Mouse (Mus musculus) cortical plate, adult 2 months (tissue): ENCODE data around the gene Top1.

Experiments
- CTCF ChIP-seq: fragments of 200-500 bp; IDR thresholded peaks from 2 replicates; pipeline ENCODE4 v1.5.1; 2011; ENCODE audit warnings: mild to moderate bottlenecking, control low read depth, low read length; ENCODE audit not compliant: insufficient read depth; ENCODE audit errors: extremely low read depth
- POLR2A ChIP-seq: fragments of 200-500 bp; IDR thresholded peaks from 2 replicates; pipeline ENCODE4 v1.6.1; 2011; ENCODE audit warnings: mild to moderate bottlenecking, low read length, control low read depth; ENCODE audit not compliant: insufficient read depth; ENCODE audit errors: extremely low read depth

GRCm38 (mm10) chr2:160610012-160610411 lies 35.7 kb upstream of the Top1 start:
- TF ChIP-seq CTCF (no peak), POLR2A (no peak)
